Mouse (Mus musculus) retina, adult 2 months (tissue): ENCODE measurements around the gene Abca8b.
"Not testable (repeated sequence)": the region's sequence is repeated elsewhere in the genome, so short reads cannot be mapped to it uniquely, and the experiment has no call there.

Experiments used
- DNase-seq: peaks from one replicate; pipeline ENCODE4 v3.0.0-alpha.2; 2012; ENCODE audit warnings: low read depth, low spot score

Gene Abca8b

GRCm38 (mm10) chr11:109916654-109917053, 79.0 kb downstream of the Abca8b start:
- DNase-seq, result no peak

GRCm38 (mm10) chr11:109913156-109913555, 82.5 kb downstream of the Abca8b start:
- not testable (repeated sequence) for DNase-seq

DNA sequence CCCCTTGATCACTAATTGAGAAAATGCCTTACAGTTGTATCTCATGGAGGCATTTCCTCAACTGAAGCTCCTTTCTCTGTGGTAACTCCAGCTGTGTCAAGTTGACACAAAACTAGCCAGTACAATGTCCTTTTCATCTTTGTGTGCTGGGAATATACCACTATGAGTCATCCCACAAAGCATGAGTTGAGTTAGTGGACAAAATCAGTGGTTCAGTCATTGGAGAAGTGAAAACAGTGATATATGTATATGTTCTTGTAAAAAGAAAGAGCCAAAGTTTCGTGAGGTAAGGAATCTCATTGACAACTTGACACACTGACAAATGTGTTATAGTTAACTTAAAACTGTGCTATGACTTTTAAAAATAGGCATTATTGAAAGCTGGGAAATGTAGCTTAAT, 83.5 kb downstream of the Abca8b start:
- DNase-seq, result not testable (repeated sequence)

- DNase-seq, result no peak
Observed at GRCm38 (mm10) chr11:109909801-109910200, 85.8 kb downstream of the Abca8b start.

DNA sequence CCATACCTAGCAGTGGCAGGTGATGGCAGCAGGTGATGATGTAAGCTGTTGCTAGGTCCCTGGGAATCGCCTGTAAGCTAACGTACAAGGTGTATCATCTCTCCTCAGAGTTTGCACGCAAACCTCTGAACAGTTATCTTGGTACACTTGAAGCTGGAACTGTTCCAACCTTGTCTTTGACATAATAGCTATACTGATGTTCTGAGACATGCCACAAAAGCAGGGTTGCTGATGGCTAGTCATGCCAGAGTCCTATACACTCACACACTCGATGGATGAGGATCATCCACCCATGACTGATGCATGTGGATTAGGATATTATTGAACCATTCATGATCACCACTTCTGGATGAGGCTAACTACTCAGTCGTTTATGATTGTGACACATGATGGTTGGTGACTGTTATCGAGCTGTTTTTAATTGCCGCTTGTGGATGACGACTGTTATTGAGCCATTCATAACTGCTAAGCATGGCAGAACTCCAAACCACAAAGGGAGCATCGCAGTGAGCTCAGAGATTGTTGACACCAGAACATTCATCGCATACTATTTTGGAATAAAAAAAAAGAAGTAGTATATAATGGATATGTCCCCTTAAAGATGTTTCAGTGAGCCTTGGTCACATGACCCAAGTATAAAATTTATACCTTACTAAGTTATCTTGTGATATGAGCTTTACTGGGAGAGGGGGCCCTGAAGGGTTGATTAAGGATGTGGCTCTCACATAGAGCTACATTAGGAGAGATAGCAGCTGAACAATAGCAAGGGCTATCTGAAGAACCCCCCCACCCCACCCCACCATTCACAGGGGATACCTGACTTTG, 87.2 kb downstream of the Abca8b start:
- DNase-seq, result no peak

DNA sequence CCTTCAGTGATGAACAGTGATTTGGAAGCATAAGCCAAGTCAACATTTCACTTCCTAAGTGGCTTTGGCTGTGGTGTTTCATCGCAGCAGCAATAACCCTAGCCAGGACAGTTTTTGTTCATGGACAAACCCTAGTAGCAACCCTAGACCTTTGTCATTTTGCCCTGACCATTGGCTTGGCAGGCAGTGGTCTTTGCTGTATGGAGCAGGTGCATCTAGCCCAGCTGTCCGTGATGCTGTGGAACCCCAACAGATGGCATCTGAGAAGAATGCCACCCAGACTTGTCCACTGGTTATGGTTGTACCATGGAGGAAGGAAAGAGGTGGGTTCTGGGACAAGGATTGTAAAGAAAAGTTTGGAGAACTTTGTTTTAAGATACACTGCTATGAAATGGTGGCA, 88.1 kb downstream of the Abca8b start:
- DNase-seq, result no peak

- no peak for DNase-seq
Observed at GRCm38 (mm10) chr11:109902616-109903598, 92.7 kb downstream of the Abca8b start.

DNA sequence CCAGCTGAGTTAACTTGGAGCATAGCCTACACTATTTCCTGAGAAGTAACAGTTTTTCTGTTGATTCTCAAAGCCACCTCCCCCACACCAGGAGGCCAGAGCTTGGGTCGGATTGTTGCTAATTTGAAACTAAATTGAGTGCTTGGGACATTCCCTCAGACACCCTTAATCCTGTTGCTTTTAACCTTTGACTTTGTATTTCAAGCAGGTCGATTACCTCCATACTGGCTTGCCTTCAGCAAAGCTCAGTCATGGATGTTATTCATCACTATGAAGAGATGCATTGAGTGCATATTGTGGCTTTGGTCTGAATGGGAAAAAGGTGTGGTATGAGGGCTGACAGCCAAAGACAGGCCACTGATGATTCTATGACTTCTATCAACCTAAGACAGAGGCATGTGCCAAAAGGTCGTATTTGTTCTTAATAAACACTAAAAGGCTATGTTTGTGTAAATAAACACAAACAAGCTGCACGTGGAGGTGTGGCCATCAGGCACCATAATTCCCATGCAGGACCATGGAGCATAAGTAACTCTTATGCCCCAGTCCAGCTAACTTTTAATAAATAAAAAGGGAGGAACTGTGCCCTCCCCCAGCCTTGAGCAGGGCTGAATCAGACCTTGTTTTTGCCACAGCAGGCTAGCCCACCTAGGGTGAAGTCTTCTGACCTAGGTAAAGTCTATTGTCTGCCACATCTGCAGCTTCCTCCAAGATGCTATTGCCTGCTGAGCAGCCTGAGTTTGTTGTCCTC, 95.0 kb downstream of the Abca8b start:
- no peak for DNase-seq

GRCm38 (mm10) chr11:109898791-109899467, 96.7 kb downstream of the Abca8b start:
- no peak for DNase-seq

GRCm38 (mm10) chr11:109895952-109896530, 99.6 kb downstream of the Abca8b start:
- no peak for DNase-seq

DNA sequence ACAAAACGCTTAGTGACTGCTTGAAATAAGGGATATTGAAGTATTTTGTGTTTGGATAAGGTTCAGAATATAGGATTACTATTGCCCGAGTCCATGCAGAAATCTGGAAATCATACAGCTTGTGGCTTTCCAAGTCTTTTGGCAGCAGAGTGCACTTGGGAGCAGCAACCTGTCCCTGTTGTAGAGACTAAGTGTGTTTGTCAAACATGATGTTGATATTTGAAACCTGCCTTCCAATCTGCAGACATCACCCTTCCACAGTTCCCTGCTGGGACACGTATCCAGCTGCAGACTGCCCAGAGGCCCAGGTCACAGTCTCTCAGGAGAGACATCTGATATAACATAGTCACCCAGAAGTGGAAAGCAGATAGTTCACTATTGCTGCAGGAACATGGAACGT, 100.1 kb downstream of the Abca8b start:
- DNase-seq, result no peak

DNA sequence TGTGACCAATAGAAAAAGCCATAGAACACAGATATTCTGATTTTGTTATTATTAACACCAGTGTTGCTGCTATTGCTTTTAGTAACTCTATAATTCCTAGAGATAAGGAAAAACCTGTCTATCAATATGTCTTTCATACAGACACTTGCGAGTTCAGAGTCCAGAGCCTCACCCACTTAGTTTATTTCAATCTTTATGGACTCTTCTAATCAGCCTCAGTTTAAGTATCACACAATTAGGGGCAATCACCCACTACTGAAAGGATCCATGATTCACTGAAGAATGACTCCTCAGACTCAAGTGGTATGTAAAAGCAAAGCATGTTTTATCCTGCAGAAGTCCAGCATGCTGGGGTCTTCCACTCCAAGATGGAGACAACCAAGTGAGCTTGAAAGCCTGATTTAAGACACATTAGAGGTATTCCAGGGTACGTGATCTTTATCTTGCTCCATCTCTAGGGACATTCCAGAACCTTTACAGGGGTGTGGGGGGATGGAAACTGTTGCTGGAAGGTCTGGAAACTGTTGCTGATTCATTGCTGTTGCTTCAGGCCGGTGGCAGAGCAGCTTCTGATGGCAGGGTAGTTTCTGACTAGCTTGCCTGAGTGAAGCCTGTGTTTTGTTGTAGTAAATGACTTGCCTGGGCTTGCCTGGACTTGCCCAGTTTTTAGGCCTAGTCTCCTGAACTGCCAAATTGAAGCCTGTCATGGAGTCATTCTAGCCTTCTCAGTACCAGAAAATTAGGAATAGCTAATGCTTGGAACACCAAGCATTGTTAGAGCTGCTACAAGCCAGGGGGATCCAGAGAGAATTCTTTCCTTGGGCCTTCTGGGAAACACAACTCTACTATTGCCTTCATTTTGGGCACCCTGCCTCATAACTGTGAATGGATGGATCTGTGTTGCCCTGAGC, 101.5 kb downstream of the Abca8b start:
- DNase-seq, result no peak

GRCm38 (mm10) chr11:109891989-109892386, 103.7 kb downstream of the Abca8b start:
- DNase-seq, result no peak

GRCm38 (mm10) chr11:109891371-109891988, 104.2 kb downstream of the Abca8b start:
- no peak for DNase-seq

DNA sequence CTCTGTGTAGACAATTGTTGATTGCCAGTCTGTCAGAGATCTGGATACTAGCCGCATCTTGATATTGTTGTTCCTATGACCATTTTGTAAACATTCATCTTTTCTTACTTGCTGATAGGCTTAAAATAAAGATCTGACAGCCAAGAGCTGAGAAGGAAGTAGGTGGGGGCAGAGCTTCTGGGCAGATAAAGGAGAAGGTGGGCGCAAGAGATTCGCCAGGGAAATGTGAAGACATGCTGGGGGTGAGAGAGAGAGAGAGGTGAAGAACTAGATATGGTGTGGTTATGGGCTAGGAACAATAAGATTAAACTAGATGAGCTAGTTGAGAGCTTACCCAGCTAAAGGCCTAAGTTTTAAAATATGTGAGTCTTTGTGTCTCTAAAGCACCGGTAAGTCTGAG, 106.0 kb downstream of the Abca8b start:
- no peak for DNase-seq

DNA sequence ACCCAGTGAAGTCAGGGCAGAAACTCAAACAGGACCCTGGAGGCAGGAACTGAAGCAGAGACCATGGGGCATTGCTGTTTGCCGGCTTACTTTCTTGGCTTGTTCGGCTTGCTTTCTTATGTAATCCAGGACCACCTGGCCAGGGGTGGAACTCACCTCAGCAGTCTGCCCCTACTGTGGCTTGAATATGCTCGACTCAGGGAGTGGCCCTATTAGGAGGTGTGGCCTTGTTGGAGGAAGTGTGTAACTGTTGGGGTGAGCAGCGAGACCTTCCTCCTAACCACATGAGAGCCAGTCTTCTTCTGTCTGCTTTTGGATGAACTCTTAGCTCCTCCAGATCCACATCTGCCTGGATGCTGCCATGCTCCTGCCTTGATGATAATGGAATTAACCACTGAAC, 108.9 kb downstream of the Abca8b start:
- DNase-seq, result no peak

DNA sequence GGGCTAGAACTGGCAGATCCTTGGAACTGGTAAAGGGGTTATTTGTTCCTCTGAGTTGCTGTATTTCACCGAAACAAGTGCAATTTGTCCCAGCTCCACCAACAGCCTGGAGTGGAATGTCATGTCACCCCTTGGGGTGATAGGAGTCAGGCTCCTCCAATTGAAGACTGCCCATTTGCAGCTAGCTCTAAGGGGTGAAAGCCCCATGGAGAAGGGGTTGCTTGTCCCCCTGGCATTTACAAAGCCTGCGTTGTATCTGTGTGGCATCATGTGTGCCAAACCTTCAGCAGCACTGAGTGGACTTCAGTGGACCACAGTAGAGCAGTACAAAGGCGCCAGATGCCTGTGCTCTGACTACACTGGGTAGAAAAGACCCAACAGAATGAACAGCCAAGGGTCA, 110.1 kb downstream of the Abca8b start:
- DNase-seq, result no peak

GRCm38 (mm10) chr11:109884801-109885200, 110.8 kb downstream of the Abca8b start:
- no peak for DNase-seq

DNA sequence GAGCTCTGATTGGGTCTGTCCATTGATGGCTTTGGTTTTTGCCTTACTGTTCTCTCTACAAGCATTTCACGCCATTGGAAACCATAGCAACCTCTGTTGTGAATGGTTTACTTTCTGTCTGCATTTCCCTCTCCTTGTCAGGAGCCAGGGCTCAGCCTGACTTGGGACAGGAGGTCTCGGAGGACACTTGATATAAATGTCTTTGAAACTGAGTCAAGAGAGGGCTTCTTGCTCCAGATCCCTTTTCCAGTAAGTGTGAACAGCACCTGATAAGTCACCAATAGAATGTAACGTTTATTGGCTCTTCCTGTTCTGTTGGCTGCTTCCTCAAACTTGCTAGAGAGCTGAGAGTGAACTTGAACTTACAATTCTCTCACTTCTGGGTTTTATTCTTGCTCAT, 111.5 kb downstream of the Abca8b start:
- DNase-seq, result no peak
